Mouse (Mus musculus) hindlimb bud, embryonic 11.5 days (tissue): ENCODE data around the gene Wdr66.

Experiments used
- DNase-seq: peaks from one replicate; pipeline ENCODE4 v3.0.0-alpha.2; 2012; ENCODE audit warnings: low read depth, low spot score; ENCODE audit errors: extremely low spot score

The Wdr66 gene

DNA sequence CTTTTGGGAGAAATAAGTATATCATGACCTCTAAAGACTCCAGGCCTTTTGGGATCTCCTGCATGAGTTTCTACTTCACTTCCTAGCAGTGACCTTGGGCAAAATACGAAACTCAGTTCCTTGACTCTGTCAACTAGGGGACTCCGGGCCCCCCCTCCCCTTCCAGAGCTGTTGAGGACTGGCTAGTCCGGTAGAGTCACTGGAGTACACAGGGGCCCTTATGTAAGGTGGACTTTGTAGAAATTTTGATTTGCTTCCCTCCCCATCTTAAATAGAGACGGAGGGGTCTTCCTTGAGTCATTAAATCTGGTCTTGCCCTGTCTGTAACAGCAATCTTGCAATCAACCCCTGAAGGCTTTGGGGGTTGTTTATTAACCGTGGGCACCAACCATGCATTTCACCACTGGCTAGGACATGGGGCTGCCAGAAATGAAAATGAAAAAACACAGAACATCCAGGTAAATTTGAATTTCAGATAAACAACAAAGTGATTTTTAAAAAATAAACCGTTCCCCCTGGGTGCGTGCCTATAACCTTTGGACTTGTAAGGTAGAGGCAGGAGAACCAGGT, 94.9 kb downstream of the Wdr66 start:
- no peak for DNase-seq

GRCm38 (mm10) chr5:123347985-123348384, 96.1 kb downstream of the Wdr66 start:
- no peak for DNase-seq

- DNase-seq: no peak
These were observed 98.5 kb downstream of the Wdr66 start for GRCm38 (mm10) chr5:123350386-123350785.

DNA sequence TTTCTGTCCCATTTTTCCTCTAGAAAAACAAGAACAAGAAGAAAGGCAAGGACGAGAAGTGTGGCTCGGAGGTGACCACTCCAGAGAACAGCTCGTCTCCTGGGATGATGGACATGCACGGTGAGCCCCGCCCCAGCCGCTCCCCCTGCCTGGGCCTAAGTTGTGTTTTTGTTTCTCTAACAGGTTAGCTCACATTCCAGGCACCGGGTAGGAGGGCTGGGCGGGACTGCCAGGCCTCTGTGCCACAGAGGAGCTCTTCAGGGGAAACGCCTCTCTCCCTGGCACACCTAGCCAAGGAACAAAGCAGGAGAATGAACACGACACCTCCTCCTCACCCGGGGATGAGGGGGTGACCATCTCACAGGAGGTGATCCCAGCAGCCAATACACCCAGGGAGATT, 104.0 kb downstream of the Wdr66 start:
- no peak for DNase-seq

GRCm38 (mm10) chr5:123357253-123357652, 105.4 kb downstream of the Wdr66 start:
- DNase-seq: no peak

- no peak for DNase-seq
These were observed 107.5 kb downstream of the Wdr66 start for GRCm38 (mm10) chr5:123359431-123359830.

DNA sequence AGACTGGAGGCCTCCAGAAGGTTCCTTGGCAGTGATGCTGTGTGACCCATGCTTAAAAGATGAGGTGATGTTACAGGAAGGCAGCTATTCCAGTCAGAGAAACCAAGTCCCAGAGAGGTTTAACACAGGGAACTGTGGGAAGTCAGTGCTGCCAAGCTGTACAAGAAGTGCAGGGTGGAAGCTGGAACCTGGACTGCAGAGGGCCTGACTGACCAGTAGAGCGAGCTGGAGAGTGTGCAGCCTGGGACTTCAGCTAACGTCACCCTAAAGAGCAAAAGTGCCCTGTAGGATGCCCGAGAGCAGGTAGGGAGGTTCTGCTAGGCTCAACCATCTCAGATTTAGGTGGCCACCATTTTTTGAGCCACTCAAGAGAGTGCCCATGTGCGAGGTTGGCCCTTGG, 111.0 kb downstream of the Wdr66 start:
- DNase-seq: no peak

DNA sequence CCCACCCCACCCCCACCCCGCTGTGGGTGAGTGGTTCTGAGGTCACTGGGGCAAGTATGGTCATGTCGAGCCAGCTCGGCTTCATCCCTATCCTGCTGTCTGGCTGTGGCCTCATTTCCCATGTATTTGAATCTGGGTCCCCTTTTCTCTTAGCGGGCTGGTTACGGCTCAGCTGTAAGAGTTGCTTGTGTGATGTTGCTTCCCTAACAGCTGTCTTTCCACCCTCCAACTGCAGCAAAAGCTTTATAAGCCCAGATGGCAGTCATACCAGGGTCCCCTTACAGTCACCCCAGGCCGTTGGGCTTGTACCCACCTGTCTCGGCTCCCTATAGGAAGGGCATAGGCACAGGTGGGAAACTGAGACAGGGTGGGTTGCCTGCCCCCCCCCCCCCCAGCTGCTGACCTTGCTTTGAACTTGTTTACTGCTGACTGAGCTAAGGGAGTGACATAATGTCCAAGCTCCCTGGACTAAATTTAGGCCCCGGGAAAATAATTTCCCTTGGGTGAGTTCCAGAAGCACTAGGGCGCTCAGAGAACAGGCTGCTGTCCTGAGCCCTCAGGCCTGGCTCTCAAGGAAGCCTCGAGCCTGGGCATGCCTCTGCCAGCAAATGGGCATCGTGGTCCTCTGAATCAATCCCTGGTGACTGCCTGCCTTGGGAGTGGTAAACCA, 112.5 kb downstream of the Wdr66 start:
- no peak for DNase-seq

- DNase-seq: no peak
These were observed 117.1 kb downstream of the Wdr66 start for GRCm38 (mm10) chr5:123368869-123369488.

GRCm38 (mm10) chr5:123370049-123370448, 118.1 kb downstream of the Wdr66 start:
- no peak for DNase-seq

GRCm38 (mm10) chr5:123375262-123375661, 123.4 kb downstream of the Wdr66 start:
- no peak for DNase-seq

- no peak for DNase-seq
These were observed 124.0 kb downstream of the Wdr66 start for GRCm38 (mm10) chr5:123375793-123376452.

DNA sequence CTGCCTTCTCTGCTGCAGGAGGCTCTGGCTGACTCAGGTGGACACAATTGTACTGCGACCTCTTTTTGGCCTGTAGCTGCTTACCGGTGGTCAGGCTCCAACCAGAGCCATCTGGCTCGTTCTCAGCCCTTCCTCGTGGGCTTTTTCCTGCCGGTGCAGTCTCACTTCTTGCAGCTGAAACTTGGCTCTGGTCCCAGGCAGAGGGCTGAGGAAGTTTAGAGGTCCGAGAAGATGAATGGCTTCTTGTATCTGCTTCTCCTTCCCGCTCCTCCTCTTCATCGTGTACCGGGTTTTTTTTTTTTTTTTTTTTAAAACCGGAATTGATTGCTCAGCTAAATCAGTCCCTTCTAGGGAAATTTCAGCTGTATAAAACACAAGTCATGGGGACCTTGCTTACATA, 124.7 kb downstream of the Wdr66 start:
- no peak for DNase-seq
